Mouse (Mus musculus) CH12.LX (cell line): ENCODE measurements around the gene Cdv3.

Experiments
- CTCF ChIP-seq, 2 experiments: IDR thresholded peaks in 1 of 2; conservative IDR thresholded peaks in 1 of 2; 2 replicates each; pipeline ENCODE4 v1.5.1; 2011 to 2012; ENCODE audit warnings: low read depth in 2 of 2, low read length in 2 of 2, improper control_type of control experiment in 1 of 2, inconsistent platforms in 1 of 2, mild to moderate bottlenecking in 1 of 2, moderate library complexity in 1 of 2
- E2F4 ChIP-seq: IDR thresholded peaks from 2 replicates; pipeline ENCODE4 v1.6.1; 2011; ENCODE audit warnings: low read depth, low read length, improper control_type of control experiment; ENCODE audit not compliant: insufficient replicate concordance
- EP300 ChIP-seq: IDR thresholded peaks from 2 replicates; pipeline ENCODE4 v1.6.1; 2011; ENCODE audit warnings: low read length, improper control_type of control experiment
- MEF2A ChIP-seq: IDR thresholded peaks from 2 replicates; pipeline ENCODE4 v1.6.1; 2014; ENCODE audit warnings: low read depth, mild to moderate bottlenecking, inconsistent platforms, low read length, improper control_type of control experiment, borderline replicate concordance
- ZKSCAN1 ChIP-seq: IDR thresholded peaks from 2 replicates; pipeline ENCODE4 v1.6.1; 2012; ENCODE audit warnings: low read depth, inconsistent platforms, low read length, improper control_type of control experiment, borderline replicate concordance

GRCm38 (mm10) chr9:103379199-103379598, 13.6 kb upstream of the Cdv3 start:
- TF ChIP-seq EP300 (no peak), CTCF (conservative IDR thresholded peaks at IDR 0.05 in 1 of 2, IDR thresholded peaks at IDR 0.05 in 1 of 2; ENCODE audit: low read depth in 2 of 2, low read length in 2 of 2) (no peak), ZKSCAN1 (no peak), MEF2A (no peak), E2F4 (no peak)
